Mouse (Mus musculus) C2C12 (cell line): ENCODE measurements around the gene Pak6.

Source experiments
- CTCF ChIP-seq: IDR thresholded peaks from one replicate; pipeline ENCODE4 v1.5.1; 2011; ENCODE audit not compliant: control insufficient read depth, insufficient read depth, insufficient read length
- MAX ChIP-seq: IDR thresholded peaks from one replicate; pipeline ENCODE4 v1.6.1; 2011; ENCODE audit warnings: mild to moderate bottlenecking, control low read depth

DNA sequence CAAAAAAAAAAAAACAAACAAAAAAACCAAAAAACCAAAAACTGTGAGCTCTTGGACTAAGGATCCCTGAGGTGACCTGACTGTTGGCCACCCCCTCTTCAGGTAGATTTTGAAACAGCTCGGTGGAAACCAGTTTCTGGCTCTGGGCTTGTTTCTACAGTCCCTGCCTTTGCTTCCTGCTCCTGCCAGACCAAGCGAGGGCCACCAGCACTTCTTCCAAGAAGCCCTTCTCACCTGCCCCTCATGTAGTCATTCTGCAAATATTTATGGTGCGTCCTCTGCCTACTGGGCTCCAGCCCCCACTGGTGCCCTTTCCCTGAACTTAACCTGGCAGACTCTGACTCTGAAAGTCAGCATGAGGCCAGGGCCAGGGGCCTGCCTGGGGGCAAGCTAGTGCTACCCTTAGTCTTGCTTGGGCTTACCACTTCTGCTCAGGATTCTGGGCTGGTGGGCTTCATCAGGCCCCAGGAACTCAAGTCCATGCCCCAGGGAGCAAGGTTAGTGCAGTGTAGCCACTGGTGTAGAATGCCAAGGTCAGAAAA, 1.9 kb downstream of the Pak6 start:
- TF ChIP-seq CTCF (no peak), MAX (no peak)
